Mouse (Mus musculus): ENCODE measurements around the gene Wdr66.

The Wdr66 gene

DNA sequence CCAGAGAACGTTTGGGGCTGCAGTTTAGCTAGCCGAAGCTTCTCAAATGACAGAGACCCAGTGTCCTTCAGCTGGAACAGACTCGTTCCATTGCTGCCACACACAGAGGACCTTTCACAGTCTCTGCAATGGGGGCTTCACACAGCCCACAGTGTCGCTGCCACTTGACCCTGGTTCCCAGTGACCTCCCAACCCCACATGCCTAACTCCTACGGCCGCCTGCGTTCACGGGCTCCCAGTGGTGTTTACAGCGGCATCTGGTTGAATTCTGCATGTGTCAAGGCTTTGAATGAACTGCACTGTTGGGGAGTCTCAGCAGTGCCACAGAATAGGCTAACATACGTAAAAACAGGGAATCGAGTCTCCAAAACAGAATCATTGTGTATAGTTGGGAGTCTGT is 19.0 kb downstream of the Wdr66 start:
- in situ Hi-C loops (cut with MboI) = no loop called here

- in situ Hi-C loops (cut with MboI) = no loop called here
Measured at GRCm38 (mm10) chr5:123272927-123273326, 21.0 kb downstream of the Wdr66 start.

GRCm38 (mm10) chr5:123276636-123277341 is 24.9 kb downstream of the Wdr66 start:
- in situ Hi-C loops (cut with MboI) = no loop called here

GRCm38 (mm10) chr5:123277342-123277701 is 25.4 kb downstream of the Wdr66 start:
- in situ Hi-C loops (cut with MboI) = no loop called here

DNA sequence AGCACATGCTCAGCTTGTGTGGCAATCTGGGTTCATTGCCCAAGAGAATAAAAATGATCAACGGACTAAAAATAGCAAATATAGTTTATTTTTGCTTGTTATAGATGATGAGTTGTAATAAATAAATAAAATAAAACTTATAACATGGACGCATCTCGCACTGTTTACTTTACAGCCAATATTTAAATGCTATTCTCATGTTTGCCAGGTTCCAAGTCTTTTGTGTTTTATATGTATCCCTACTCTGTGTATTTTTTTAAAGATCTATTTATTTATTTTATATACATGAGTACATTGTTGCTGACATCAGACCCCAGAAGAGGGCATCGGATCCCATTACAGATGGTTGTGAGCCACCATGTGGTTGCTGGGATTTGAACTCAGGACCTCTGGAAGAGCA is 25.8 kb downstream of the Wdr66 start:
- in situ Hi-C loops (cut with MboI) = no loop called here

DNA sequence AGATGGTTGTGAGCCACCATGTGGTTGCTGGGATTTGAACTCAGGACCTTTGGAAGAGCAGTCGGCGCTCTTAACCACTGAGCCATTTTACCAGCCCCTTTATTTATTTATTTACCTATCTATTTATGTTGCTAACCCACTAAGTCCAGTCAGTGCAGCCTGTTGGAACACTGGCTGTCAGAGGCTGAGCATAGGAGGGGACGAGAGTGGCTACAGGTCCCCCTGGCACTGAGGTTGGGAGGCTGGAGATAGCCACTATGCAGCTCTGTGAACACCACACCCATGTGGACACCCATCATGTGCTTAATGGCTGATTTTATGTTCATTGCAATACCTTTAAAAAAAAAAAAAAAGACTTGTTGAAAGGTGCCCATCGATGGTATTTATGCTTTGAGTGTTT is 27.3 kb downstream of the Wdr66 start:
- in situ Hi-C loops (cut with MboI) = no loop called here

DNA sequence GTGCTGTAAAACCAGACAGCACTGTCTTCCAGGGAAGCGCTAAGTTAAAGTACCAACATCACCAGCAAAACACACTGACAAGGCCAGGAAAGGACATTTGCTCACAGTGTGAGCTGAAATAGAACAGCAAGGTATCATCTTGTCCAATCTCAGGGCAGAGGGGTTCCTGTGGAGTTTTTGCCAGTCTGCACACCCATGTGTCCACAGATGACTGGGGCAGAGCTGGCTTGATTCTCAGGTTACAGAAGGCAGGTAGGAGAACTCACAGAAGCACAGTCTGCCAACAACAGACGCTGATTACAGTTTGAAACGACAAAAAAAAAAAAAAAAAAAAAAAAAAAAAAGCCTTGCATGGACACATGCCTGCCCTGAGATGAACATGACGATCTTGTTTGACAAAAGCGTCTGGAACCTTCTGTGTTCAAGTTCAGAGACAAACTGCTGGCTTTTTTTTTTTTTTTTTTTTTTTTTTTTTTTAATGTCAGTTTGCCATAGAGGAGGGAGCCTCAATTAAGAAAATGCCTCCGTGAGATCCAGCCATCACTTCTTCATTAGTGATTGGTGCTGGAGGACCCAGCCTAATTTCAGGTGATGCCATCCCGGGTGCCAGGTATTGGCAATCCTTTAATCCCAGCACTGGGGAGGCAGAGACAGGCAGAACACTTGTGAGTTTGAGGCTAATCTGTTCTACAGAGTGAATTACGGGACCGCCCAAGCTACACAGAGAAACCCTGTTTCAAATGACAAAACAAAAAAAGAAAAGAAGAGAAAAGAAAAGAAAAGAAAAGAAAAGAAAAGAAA is 29.6 kb downstream of the Wdr66 start:
- in situ Hi-C loops (cut with MboI) = no loop called here

- in situ Hi-C loops (cut with MboI) = no loop called here
Measured at GRCm38 (mm10) chr5:123285174-123285573, 33.3 kb downstream of the Wdr66 start.

- in situ Hi-C loops (cut with MboI) = no loop called here
Measured at GRCm38 (mm10) chr5:123288079-123288478, 36.2 kb downstream of the Wdr66 start.

DNA sequence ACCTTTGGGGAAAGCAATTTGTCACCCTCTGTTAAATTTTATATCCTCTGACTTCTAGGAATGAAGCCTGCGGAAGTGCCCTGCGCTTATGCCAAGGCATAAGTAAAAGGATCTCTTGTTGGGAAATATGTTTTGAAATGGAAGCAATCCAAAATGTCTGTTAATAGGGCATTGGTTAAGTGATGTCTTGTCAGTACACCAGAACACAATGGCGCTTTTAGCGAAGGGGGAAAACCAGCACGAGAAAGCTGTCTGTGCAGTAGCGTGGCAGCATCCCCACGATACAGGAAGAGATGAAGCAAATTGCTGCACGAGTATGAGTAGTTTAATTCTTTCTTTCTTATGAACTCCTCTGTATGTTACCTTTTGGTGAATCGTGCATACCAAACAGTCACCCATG is 42.8 kb downstream of the Wdr66 start:
- in situ Hi-C loops (cut with MboI) = no loop called here

GRCm38 (mm10) chr5:123296224-123296806 is 44.4 kb downstream of the Wdr66 start:
- in situ Hi-C loops (cut with MboI) = no loop called here

DNA sequence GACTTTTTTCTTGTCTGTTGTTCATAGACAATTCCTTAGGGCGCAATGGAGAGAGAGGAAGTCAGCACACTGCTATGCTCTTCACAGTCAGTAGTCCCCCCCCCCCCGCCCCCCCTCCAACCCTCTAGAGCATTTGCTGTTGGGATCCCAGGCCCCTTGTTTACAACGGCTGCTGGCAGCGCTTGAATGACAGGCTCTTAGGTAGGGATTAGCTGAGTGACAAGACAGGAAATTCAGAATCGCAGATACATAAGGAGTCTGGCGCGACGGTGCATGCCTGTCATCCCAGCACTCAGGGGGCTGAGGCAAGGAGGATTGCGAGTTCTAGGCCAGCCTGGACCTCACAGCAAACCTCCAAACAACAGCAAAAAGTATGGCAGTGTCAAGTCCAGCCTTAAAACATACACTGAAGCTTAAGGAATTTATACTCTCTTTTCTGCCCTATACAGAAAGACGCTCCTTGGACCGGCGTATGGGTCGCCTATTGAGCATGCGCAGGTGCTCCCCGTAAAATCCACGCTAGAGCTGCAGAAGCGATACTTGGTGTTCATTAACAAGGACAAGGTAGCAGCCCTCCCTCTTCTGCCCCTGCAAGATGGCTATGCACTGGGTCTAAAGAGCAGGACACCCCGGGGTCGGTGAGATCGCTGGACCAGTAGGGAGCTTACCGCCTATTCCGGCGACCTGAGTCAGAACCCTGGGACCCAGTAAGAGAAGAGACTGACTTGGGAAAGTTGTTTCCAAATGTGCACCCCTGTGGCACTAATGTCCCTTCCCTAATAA is 45.3 kb downstream of the Wdr66 start:
- in situ Hi-C loops (cut with MboI) = no loop called here

GRCm38 (mm10) chr5:123297830-123298229 is 45.9 kb downstream of the Wdr66 start:
- in situ Hi-C loops (cut with MboI) = no loop called here

DNA sequence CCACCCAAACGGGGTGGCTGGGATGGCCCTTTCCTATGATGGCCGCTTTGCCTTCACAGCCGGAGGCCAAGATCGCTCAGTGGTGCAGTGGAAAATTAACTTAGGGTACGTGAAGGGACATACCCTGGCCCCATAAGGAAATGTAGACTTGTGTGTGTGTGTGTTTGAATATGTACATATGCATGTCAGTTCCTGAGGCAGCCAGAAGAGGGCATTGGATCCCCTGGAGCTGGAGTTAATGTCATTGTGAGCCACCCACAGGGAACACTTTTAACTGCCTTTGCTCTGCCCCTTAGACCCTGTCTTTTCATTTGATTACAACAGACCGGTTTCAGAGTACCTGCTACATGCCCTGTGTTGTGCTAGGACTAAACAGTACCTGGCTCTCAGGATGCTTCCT is 46.6 kb downstream of the Wdr66 start:
- in situ Hi-C loops (cut with MboI) = no loop called here

DNA sequence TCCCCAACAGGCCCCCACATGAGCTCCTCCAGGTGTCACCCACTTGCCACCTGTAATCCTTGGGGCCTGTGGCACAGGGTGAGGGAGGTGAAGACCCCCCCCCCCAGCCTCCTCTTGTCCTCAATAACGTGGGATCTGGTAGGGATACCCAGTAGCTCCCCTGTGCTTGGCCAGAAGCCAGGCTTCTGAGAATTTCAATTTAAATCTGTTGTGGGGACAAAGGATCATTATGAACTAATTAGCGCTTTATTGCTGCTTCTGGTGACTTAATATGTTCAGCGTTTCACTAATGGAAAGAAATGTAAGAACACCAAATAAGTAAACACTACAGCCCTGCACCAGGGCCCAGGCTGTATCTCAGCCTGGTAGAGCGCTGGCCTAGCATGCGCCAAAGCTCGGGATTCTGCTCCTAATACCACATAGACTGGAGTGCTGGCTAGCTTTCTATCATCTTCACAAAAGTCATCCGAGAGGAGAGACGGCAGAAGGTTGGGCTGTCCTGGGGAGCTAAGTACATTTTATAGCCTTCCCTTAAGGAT is 48.7 kb downstream of the Wdr66 start:
- in situ Hi-C loops (cut with MboI) = no loop called here

DNA sequence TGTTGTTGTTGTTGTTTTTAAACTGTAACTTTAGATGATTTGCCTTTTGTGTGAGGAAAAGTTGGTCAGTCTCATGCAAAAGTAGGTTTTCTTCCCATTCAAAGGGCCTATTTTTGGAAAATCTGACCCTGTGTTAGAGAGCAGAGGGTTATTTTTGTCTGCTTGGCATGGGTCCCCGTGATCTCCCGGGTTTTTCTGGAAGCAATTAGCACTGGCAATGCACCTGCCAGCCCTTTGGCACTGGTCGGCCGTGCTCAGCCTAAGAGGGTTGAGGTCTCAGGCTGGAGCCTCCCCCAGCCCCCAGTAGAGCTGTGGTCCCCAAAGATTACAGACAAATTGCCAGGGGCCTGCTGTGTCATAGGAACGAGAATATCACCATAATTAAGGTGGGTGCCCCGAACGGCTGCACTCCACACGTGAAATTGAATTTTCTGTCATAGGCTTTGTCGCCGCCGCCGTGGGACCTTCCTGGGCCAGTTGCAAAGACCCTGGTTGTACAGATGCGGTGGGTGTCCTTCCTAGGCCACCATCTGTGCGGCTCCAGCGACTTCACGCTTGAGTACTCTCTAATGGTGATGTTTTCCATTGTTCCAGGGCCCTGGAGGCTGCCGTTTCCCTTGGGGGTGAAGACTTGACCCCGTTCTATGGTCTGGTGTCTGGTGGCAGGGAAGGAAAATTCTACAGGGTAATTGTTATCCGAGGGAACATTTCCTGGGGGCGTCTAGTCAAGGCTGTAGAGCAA is 50.0 kb downstream of the Wdr66 start:
- in situ Hi-C loops (cut with MboI) = no loop called here

DNA sequence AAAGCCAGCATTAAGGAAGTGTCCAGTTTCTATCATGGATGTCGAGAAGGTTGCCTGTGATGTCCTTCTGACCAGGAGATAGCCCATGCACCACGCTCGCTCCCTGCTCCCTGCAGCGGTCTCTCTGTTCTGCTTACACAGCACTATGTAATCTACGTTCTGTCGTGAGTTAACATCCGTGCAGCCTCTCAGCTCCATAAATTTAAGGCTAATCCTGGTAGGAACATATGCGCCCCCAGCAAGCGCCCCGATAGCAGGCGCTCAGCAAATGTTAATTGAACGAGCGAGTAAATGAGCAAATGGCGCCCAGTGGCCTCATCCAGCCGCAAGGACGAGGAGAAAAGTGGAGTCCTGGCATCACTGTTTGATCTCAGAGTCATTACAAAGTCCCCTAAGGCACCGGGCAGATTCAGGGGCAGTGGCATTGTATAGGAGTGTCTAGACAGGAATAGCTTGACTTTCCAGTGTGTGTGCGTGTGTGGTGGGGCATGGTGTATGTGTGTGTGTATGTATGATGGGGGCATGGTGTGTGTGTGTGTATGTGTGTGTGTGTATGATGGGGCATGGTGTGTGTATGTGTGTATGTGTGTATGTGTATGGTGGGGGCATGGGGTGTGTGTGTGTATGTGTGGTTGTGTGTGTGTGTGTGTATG is 55.9 kb downstream of the Wdr66 start:
- in situ Hi-C loops (cut with MboI) = no loop called here

GRCm38 (mm10) chr5:123309816-123310215 is 57.9 kb downstream of the Wdr66 start:
- in situ Hi-C loops (cut with MboI) = no loop called here

- in situ Hi-C loops (cut with MboI) = no loop called here
Measured at GRCm38 (mm10) chr5:123310221-123310620, 58.3 kb downstream of the Wdr66 start.

DNA sequence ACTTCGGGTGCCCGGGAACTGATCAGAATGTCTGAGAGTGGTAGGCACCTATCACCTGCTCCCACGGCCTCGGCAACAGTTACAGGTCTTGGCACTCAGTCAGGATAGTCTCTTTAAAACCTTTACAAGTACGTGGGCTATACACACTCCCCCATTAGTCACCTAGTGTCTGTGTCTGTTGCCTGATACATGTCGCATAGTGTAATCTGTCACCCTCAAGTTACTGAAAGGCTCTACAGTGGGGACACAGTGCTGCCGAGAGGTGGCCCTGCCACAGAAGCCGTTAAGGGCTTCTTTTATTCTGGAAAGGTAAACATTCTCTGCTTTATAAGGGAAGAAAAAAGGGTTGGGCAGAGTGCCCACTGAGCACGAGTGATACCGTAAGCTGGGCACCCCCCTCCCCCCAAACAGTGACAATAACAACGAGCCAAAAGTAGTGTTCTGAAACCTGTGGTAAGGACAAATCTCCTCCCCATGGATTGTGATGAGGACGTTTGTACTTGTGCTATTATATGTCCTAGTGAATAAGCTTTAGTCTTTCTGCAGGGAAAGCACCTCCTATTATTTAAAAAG is 61.2 kb downstream of the Wdr66 start:
- in situ Hi-C loops (cut with MboI) = no loop called here
